Mouse (Mus musculus) E14TG2a.4 (cell line): ENCODE results near the gene Pax6.

ENCODE experiments used
- CTCF ChIP-seq: conservative IDR thresholded peaks from 2 replicates; pipeline ENCODE4 v1.5.1; 2014; ENCODE audit warnings: low read length
- NANOG ChIP-seq: IDR thresholded peaks from 2 replicates; pipeline ENCODE4 v1.6.1; 2014; ENCODE audit warnings: borderline replicate concordance, low read length, mixed read lengths

- TF ChIP-seq CTCF (no peak), NANOG (no peak)
These were observed 10.6 kb downstream of the Pax6 start for GRCm38 (mm10) chr2:105679331-105679730.
